Mouse (Mus musculus) mouse embryonic stem cell (cell line): ENCODE results near the gene Tbxas1.

Experiments
- in situ Hi-C, 2 experiments: fragments of 300-500 bp; cut with MboI; formaldehyde crosslinking; loops; 1 replicate in 1 of 2; 3 replicates in 1 of 2; pipeline ENCODE4 v1.14.3; 2019 to 2020; ENCODE audit warnings: low sequenced_read_pairs in 2 of 2, low pct_unique_long_range_greater_than_20kb in 1 of 2, mixed read lengths in 1 of 2; ENCODE audit not compliant: unreplicated experiment in 1 of 2

Gene Tbxas1

GRCm38 (mm10) chr6:38875258-38876070 is at the start of gene Tbxas1:
Gene Tbxas1, plus strand, starts transcription at chr6:38875404.
- in situ Hi-C loops, result no loop called here

- in situ Hi-C loops, result no loop called here
Observed at GRCm38 (mm10) chr6:38825886-38826285, 49.3 kb upstream of the Tbxas1 start.

- in situ Hi-C loops, result no loop called here
Observed at GRCm38 (mm10) chr6:38826857-38827256, 48.3 kb upstream of the Tbxas1 start.

GRCm38 (mm10) chr6:38827435-38827834 is 47.8 kb upstream of the Tbxas1 start:
- in situ Hi-C loops, result no loop called here

- in situ Hi-C loops, result no loop called here
Observed at GRCm38 (mm10) chr6:38828211-38828610, 47.0 kb upstream of the Tbxas1 start.

GRCm38 (mm10) chr6:38829452-38829851 is 45.8 kb upstream of the Tbxas1 start:
- in situ Hi-C loops, result no loop called here

GRCm38 (mm10) chr6:38833721-38834120 is 41.5 kb upstream of the Tbxas1 start:
- in situ Hi-C loops, result no loop called here

- in situ Hi-C loops, result no loop called here
Observed at GRCm38 (mm10) chr6:38834727-38835126, 40.5 kb upstream of the Tbxas1 start.

GRCm38 (mm10) chr6:38835217-38835616 is 40.0 kb upstream of the Tbxas1 start:
- in situ Hi-C loops, result no loop called here

- in situ Hi-C loops, result no loop called here
Observed at GRCm38 (mm10) chr6:38838061-38838460, 37.1 kb upstream of the Tbxas1 start.

GRCm38 (mm10) chr6:38839891-38840290 is 35.3 kb upstream of the Tbxas1 start:
- in situ Hi-C loops, result no loop called here

GRCm38 (mm10) chr6:38840380-38840779 is 34.8 kb upstream of the Tbxas1 start:
- in situ Hi-C loops, result no loop called here

- in situ Hi-C loops, result no loop called here
Observed at GRCm38 (mm10) chr6:38840780-38841179, 34.4 kb upstream of the Tbxas1 start.

GRCm38 (mm10) chr6:38841551-38841950 is 33.7 kb upstream of the Tbxas1 start:
- in situ Hi-C loops, result no loop called here

GRCm38 (mm10) chr6:38845117-38845516 is 30.1 kb upstream of the Tbxas1 start:
- in situ Hi-C loops, result no loop called here

- in situ Hi-C loops, result no loop called here
Observed at GRCm38 (mm10) chr6:38845876-38846275, 29.3 kb upstream of the Tbxas1 start.

GRCm38 (mm10) chr6:38846330-38847195 is 28.6 kb upstream of the Tbxas1 start:
- in situ Hi-C loops, result no loop called here

- in situ Hi-C loops, result no loop called here
Observed at GRCm38 (mm10) chr6:38847447-38847846, 27.8 kb upstream of the Tbxas1 start.
